Mouse (Mus musculus): ENCODE measurements around the gene Pcsk2.

GRCm38 (mm10) chr2:143812262-143812661 lies 266.3 kb downstream of the Pcsk2 start:
- TF ChIP-seq MAFK (IDR thresholded peaks at IDR 0.05; ENCODE audit: insufficient read depth, low read depth, low read length) (no peak), ZNF384 (IDR thresholded peaks at IDR 0.05; ENCODE audit: low read depth, low read length) (no peak), ZC3H11A (IDR thresholded peaks at IDR 0.05; ENCODE audit: borderline replicate concordance, low read depth, low read length) (no peak), HCFC1 (IDR thresholded peaks at IDR 0.05; ENCODE audit: borderline replicate concordance, insufficient read depth, low read length) (no peak), CHD2 (IDR thresholded peaks at IDR 0.05; ENCODE audit: low read depth, low read length) (no peak)

Data from ES-E14 (cell line).